Mouse (Mus musculus): ENCODE results near the gene Ncaph2.

Gene Ncaph2

GRCm38 (mm10) chr15:89379429-89379828 is 23.9 kb downstream of the Ncaph2 start:
- DNase-seq (ENCODE audit: low read depth), result peak; percentile 62

- no peak for DNase-seq (ENCODE audit: low read depth)
Measured at GRCm38 (mm10) chr15:89384617-89385016, 29.1 kb downstream of the Ncaph2 start, which contains the start of gene Klhdc7b. Klhdc7b (plus strand) TSS chr15:89384917.

GRCm38 (mm10) chr15:89387127-89387526 is 31.6 kb downstream of the Ncaph2 start:
- no peak for DNase-seq (ENCODE audit: low read depth)

GRCm38 (mm10) chr15:89390081-89390480 is 34.6 kb downstream of the Ncaph2 start:
- no peak for DNase-seq (ENCODE audit: low read depth)

- DNase-seq (ENCODE audit: low read depth), result no peak
Measured at GRCm38 (mm10) chr15:89396883-89397282, 41.4 kb downstream of the Ncaph2 start.

GRCm38 (mm10) chr15:89398146-89398545 is 42.6 kb downstream of the Ncaph2 start:
- no peak for DNase-seq (ENCODE audit: low read depth)

GRCm38 (mm10) chr15:89399716-89400115 is 44.2 kb downstream of the Ncaph2 start:
- DNase-seq (ENCODE audit: low read depth), result no peak

- DNase-seq (ENCODE audit: low read depth), result no peak
Measured at GRCm38 (mm10) chr15:89402471-89402870, 47.0 kb downstream of the Ncaph2 start.

GRCm38 (mm10) chr15:89404831-89405623 is 49.5 kb downstream of the Ncaph2 start:
- no peak for DNase-seq (ENCODE audit: low read depth)

GRCm38 (mm10) chr15:89406691-89407090 is 51.2 kb downstream of the Ncaph2 start:
- no peak for DNase-seq (ENCODE audit: low read depth)

- DNase-seq (ENCODE audit: low read depth), result no peak
Measured at GRCm38 (mm10) chr15:89410118-89410517, 54.6 kb downstream of the Ncaph2 start, which contains the start of gene Syce3. Syce3 (minus strand) TSS chr15:89410503.

GRCm38 (mm10) chr15:89415282-89415681 is 59.8 kb downstream of the Ncaph2 start:
- DNase-seq (ENCODE audit: low read depth), result no peak

- DNase-seq (ENCODE audit: low read depth), result no peak
Measured at GRCm38 (mm10) chr15:89421938-89422337, 66.4 kb downstream of the Ncaph2 start.

Measured in c-Kit-positive CD71-positive TER-119-negative erythroid progenitor cells, embryonic 14.5 days (primary cell).